Mouse (Mus musculus): ENCODE measurements around the gene Reln.

- TF ChIP-seq CTCF (conservative IDR thresholded peaks at IDR 0.05; ENCODE audit: low read length) (no peak), NANOG (IDR thresholded peaks at IDR 0.05; ENCODE audit: borderline replicate concordance, low read length) (no peak)
Observed at GRCm38 (mm10) chr5:21957586-21957985, 386.9 kb downstream of the Reln start.
